Mouse (Mus musculus): ENCODE results near the gene Flrt3.

Flrt3 gene

GRCm38 (mm10) chr2:140670963-140671702, at the start of gene Flrt3:
Flrt3 (minus strand) TSS chr2:140671469.
- peak; percentile 95 for DNase-seq

GRCm38 (mm10) chr2:140717407-140717806, 46.1 kb upstream of the Flrt3 start:
- no peak for DNase-seq

GRCm38 (mm10) chr2:140715822-140716221, 44.6 kb upstream of the Flrt3 start:
- no peak for DNase-seq

GRCm38 (mm10) chr2:140707550-140707949, 36.3 kb upstream of the Flrt3 start:
- no peak for DNase-seq

GRCm38 (mm10) chr2:140705278-140705677, 34.0 kb upstream of the Flrt3 start:
- no peak for DNase-seq

- DNase-seq, result no peak
Measured at GRCm38 (mm10) chr2:140704146-140704545, 32.9 kb upstream of the Flrt3 start.

- no peak for DNase-seq
Measured at GRCm38 (mm10) chr2:140703377-140703776, 32.1 kb upstream of the Flrt3 start.

GRCm38 (mm10) chr2:140698585-140698984, 27.3 kb upstream of the Flrt3 start:
- DNase-seq, result no peak

GRCm38 (mm10) chr2:140693845-140694244, 22.6 kb upstream of the Flrt3 start:
- DNase-seq, result no peak

GRCm38 (mm10) chr2:140692461-140692860, 21.2 kb upstream of the Flrt3 start:
- DNase-seq, result no peak

- DNase-seq, result no peak
Measured at GRCm38 (mm10) chr2:140691403-140691802, 20.1 kb upstream of the Flrt3 start.

- DNase-seq, result no peak
Measured at GRCm38 (mm10) chr2:140690906-140691305, 19.6 kb upstream of the Flrt3 start.

- no peak for DNase-seq
Measured at GRCm38 (mm10) chr2:140676728-140677127, 5.5 kb upstream of the Flrt3 start.

GRCm38 (mm10) chr2:140673466-140673865, 2.2 kb upstream of the Flrt3 start:
- DNase-seq, result no peak

- DNase-seq, result peak; percentile 30
Measured at GRCm38 (mm10) chr2:140670457-140670856, 812 bp downstream of the Flrt3 start.

GRCm38 (mm10) chr2:140669786-140670185, 1.5 kb downstream of the Flrt3 start:
- no peak for DNase-seq

- DNase-seq, result no peak
Measured at GRCm38 (mm10) chr2:140669081-140669480, 2.2 kb downstream of the Flrt3 start.

- DNase-seq, result peak; percentile 73
Measured at GRCm38 (mm10) chr2:140668311-140668710, 3.0 kb downstream of the Flrt3 start.

GRCm38 (mm10) chr2:140667261-140668047, 3.8 kb downstream of the Flrt3 start:
- DNase-seq, result no peak

- DNase-seq, result no peak
Measured at GRCm38 (mm10) chr2:140666846-140667245, 4.4 kb downstream of the Flrt3 start.

- DNase-seq, result no peak
Measured at GRCm38 (mm10) chr2:140664381-140664780, 6.9 kb downstream of the Flrt3 start.

- DNase-seq, result no peak
Measured at GRCm38 (mm10) chr2:140662673-140663072, 8.6 kb downstream of the Flrt3 start.

GRCm38 (mm10) chr2:140653978-140654377, 17.3 kb downstream of the Flrt3 start:
- DNase-seq, result no peak

- no peak for DNase-seq
Measured at GRCm38 (mm10) chr2:140653481-140653880, 17.8 kb downstream of the Flrt3 start.

All from kidney, adult 9 months (tissue).